Mouse (Mus musculus) ZHBTc4 (cell line): ENCODE results near the gene 1700003E16Rik.

Experiments used
- DNase-seq: peaks from one replicate; pipeline ENCODE4 v3.0.0-alpha.2; 2011; ENCODE audit warnings: low read depth, low spot score

Gene 1700003E16Rik

GRCm38 (mm10) chr6:83159456-83159855, 3.3 kb downstream of the 1700003E16Rik start:
- DNase-seq: peak; percentile 73

- DNase-seq: peak; percentile 18
Observed at GRCm38 (mm10) chr6:83161442-83161841, 5.2 kb downstream of the 1700003E16Rik start.

GRCm38 (mm10) chr6:83161921-83162641, 5.9 kb downstream of the 1700003E16Rik start:
- DNase-seq: peak; percentile 82

- peak; percentile 89 for DNase-seq
Observed at GRCm38 (mm10) chr6:83162701-83163100, 6.5 kb downstream of the 1700003E16Rik start.

- no peak for DNase-seq
Observed at GRCm38 (mm10) chr6:83165026-83165606, 8.9 kb downstream of the 1700003E16Rik start.

GRCm38 (mm10) chr6:83165607-83166242, 9.5 kb downstream of the 1700003E16Rik start, which contains the start of gene Dctn1:
Dctn1 (plus strand) TSS chr6:83165920.
- DNase-seq: peak; percentile 96

GRCm38 (mm10) chr6:83166243-83166630, 10.0 kb downstream of the 1700003E16Rik start:
- peak; percentile 46 for DNase-seq

GRCm38 (mm10) chr6:83169872-83170271, 13.7 kb downstream of the 1700003E16Rik start:
- no peak for DNase-seq

GRCm38 (mm10) chr6:83171063-83171462, 14.9 kb downstream of the 1700003E16Rik start:
- no peak for DNase-seq

GRCm38 (mm10) chr6:83172240-83172920, 16.2 kb downstream of the 1700003E16Rik start:
- DNase-seq: no peak

- DNase-seq: no peak
Observed at GRCm38 (mm10) chr6:83175996-83176395, 19.8 kb downstream of the 1700003E16Rik start.

GRCm38 (mm10) chr6:83179390-83180117, 23.4 kb downstream of the 1700003E16Rik start:
- DNase-seq: no peak

- DNase-seq: no peak
Observed at GRCm38 (mm10) chr6:83180605-83181004, 24.4 kb downstream of the 1700003E16Rik start.

- peak; percentile 34 for DNase-seq
Observed at GRCm38 (mm10) chr6:83184858-83185435, 28.7 kb downstream of the 1700003E16Rik start.

GRCm38 (mm10) chr6:83185895-83186861, 30.0 kb downstream of the 1700003E16Rik start:
- peak; percentile 90 for DNase-seq

GRCm38 (mm10) chr6:83186946-83187345, 30.7 kb downstream of the 1700003E16Rik start:
- no peak for DNase-seq

GRCm38 (mm10) chr6:83193571-83193970, 37.4 kb downstream of the 1700003E16Rik start:
- DNase-seq: no peak

- peak; percentile 77 for DNase-seq
Observed at GRCm38 (mm10) chr6:83197345-83198004, 41.3 kb downstream of the 1700003E16Rik start.

- no peak for DNase-seq
Observed at GRCm38 (mm10) chr6:83203320-83203719, 47.1 kb downstream of the 1700003E16Rik start.
